Mouse (Mus musculus) bone marrow, adult 2 months (tissue): ENCODE data around the gene Naif1.
A peak's percentile ranks its signal among the peaks of the same experiment; 100 is the strongest.

Source experiments
- CTCF ChIP-seq: fragments of 200-500 bp; IDR thresholded peaks from 2 replicates; pipeline ENCODE4 v1.5.1; 2011; ENCODE audit warnings: low read length, control low read depth; ENCODE audit not compliant: control insufficient read depth, insufficient read depth
- POLR2A ChIP-seq: fragments of 200-500 bp; IDR thresholded peaks from 2 replicates; pipeline ENCODE4 v1.6.1; 2011; ENCODE audit warnings: low read depth, mild to moderate bottlenecking, control low read depth, low read length, borderline replicate concordance; ENCODE audit not compliant: control insufficient read depth

DNA sequence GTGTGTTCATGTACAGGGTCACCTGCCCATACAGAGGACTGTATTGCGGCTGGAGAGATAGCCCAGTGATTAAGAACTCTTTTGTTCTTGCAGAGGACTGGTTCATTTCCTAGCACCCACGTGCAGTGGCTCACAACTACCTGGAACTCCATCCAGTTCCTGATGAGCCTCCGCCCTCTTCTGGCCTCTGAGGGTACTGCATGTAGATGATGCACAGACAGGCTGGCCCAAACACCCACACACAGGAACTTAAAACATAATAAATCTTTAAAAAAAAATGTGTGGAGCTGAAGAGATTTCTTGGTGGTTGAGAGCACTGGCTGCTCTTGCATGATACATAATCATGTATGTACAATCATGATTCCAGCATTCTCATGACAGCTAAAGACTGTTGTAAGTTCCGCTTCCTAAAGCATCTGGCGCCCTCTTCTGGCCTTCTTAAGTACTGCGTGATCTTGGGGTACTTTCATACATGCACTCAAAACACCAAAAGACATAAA, 36.9 kb downstream of the Naif1 start:
- TF ChIP-seq CTCF = peak; percentile 95
- TF ChIP-seq POLR2A = no peak
